Mouse (Mus musculus): ENCODE data around the gene Gltp. TPM values are rescaled to one million over a fixed set of nuclear protein-coding genes. Genes with fewer than 3 reads are reported as not detected.

Gltp gene
- total and polyA plus RNA-seq, 2 experiments = 3.1 to 7.9 TPM

- H3K4me1 ChIP-seq (ENCODE audit: control insufficient read depth, insufficient read depth, low read length) = peaks cover 3% of the 10 kb centered on the region; the same call in 1 of the 2 replicates
- TF ChIP-seq POLR2A (IDR thresholded peaks at IDR 0.05; ENCODE audit: extremely low read depth, insufficient read depth, low read length) (no peak), CTCF (IDR thresholded peaks at IDR 0.05; ENCODE audit: low read depth, low read length) (no peak)
- no peak for DNase-seq (ENCODE audit: extremely low read depth, low read depth, low spot score)
- H3K27me3 ChIP-seq (ENCODE audit: control insufficient read depth, insufficient read depth, low read length) = no peaks in the 10 kb centered on the region
- no peak overlapping the region for H3K9ac ChIP-seq (ENCODE audit: low read depth, low read length)
- H3K79me2 ChIP-seq (ENCODE audit: control insufficient read depth, insufficient read depth, low read length) = 0 out of 2 replicates have a peak, but pooled peaks cover 2% of the 10 kb centered on the region
- H3K4me3 ChIP-seq (ENCODE audit: insufficient read depth, low read depth, low read length) = no peak overlapping the region
- no peaks in the 10 kb centered on the region for H3K36me3 ChIP-seq (ENCODE audit: control insufficient read depth, insufficient read depth, low read length)
- H3K27ac ChIP-seq (replicated peaks; ENCODE audit: insufficient read depth, low read depth, low read length) = no peak overlapping the region
These were observed 2.9 kb downstream of the Gltp start for GRCm38 (mm10) chr5:114687901-114688300.

DNA sequence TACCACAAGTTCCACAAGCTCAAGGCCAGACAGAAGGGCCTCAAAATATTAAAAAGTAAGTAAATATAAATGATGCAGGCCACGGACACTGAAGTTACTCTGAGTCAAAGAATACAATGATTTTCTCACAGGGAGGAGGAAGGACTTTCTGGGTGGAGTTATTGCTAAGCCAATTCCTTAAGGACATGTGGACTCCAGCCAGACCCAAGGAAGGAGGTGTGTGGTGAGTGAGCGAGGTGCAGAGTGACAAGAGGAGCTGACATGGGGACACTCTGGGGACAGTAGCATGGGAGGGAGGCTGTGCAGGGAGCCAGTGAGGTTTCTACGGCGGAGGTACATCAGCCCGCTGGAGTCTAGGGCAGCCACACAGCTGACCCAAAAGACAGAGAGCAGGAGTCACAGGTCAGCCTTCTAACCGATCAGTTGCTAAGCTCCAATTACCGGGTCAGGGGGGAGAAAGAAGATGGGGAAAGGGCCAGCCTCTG, 4.0 kb downstream of the Gltp start:
- no peak overlapping the region for H3K4me3 ChIP-seq (ENCODE audit: insufficient read depth, low read depth, low read length)
- no peak for TF ChIP-seq POLR2A (IDR thresholded peaks at IDR 0.05; ENCODE audit: extremely low read depth, insufficient read depth, low read length)
- no peak for TF ChIP-seq CTCF (IDR thresholded peaks at IDR 0.05; ENCODE audit: low read depth, low read length)
- no peaks in the 10 kb centered on the region for H3K36me3 ChIP-seq (ENCODE audit: control insufficient read depth, insufficient read depth, low read length)
- peaks cover 3% of the 10 kb centered on the region; the same call in 1 of the 2 replicates for H3K4me1 ChIP-seq (ENCODE audit: control insufficient read depth, insufficient read depth, low read length)
- 77% methylated on average over 7 of the region's 7 CpGs for WGBS
- DNase-seq (ENCODE audit: extremely low read depth, low read depth, low spot score) = no peak
- H3K27me3 ChIP-seq (ENCODE audit: control insufficient read depth, insufficient read depth, low read length) = no peaks in the 10 kb centered on the region
- 0 out of 2 replicates have a peak, but pooled peaks cover 2% of the 10 kb centered on the region for H3K79me2 ChIP-seq (ENCODE audit: control insufficient read depth, insufficient read depth, low read length)
- no peak overlapping the region for H3K9ac ChIP-seq (ENCODE audit: low read depth, low read length)
- no peak overlapping the region for H3K27ac ChIP-seq (replicated peaks; ENCODE audit: insufficient read depth, low read depth, low read length)

- Histone ChIP-seq H3K4me3 (ENCODE audit: insufficient read depth, low read depth, low read length) (no peak overlapping the region), H3K79me2 (ENCODE audit: control insufficient read depth, insufficient read depth, low read length) (0 out of 2 replicates have a peak, but pooled peaks cover 2% of the 10 kb centered on the region), H3K27me3 (ENCODE audit: control insufficient read depth, insufficient read depth, low read length) (no peaks in the 10 kb centered on the region), H3K36me3 (ENCODE audit: control insufficient read depth, insufficient read depth, low read length) (no peaks in the 10 kb centered on the region), H3K27ac (replicated peaks; ENCODE audit: insufficient read depth, low read depth, low read length) (no peak overlapping the region), H3K9ac (ENCODE audit: low read depth, low read length) (no peak overlapping the region), H3K4me1 (ENCODE audit: control insufficient read depth, insufficient read depth, low read length) (0 out of 2 replicates have a peak, but pooled peaks cover under 1% of the 10 kb centered on the region)
- no peak for DNase-seq (ENCODE audit: extremely low read depth, low read depth, low spot score)
- 89% methylated on average over 5 of the region's 5 CpGs for WGBS
- no peak for TF ChIP-seq POLR2A (IDR thresholded peaks at IDR 0.05; ENCODE audit: extremely low read depth, insufficient read depth, low read length)
- no peak for TF ChIP-seq CTCF (IDR thresholded peaks at IDR 0.05; ENCODE audit: low read depth, low read length)
These were observed 4.8 kb downstream of the Gltp start for GRCm38 (mm10) chr5:114685986-114686385.

DNA sequence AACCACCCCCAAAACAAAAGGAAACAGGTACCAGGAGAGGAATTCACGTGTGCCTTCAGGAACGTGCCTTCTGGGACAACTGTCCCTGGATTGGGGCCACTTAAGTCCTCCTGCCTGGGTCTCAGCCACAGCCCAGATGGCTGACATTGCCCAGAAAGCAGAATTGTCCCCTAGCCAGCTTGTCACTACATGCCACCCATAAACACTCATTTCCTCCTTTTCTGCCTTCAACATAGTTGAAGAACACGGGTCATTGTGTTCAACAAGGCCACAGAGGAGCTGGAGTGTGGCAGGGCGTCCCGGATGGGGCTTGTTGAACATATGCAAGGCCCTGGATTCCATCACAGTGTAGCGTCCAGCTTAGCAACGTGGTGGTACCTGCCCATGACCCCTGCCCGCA, 9.1 kb downstream of the Gltp start:
- no peak overlapping the region for H3K9ac ChIP-seq (ENCODE audit: low read depth, low read length)
- H3K27me3 ChIP-seq (ENCODE audit: control insufficient read depth, insufficient read depth, low read length) = no peaks in the 10 kb centered on the region
- H3K4me3 ChIP-seq (ENCODE audit: insufficient read depth, low read depth, low read length) = no peak overlapping the region
- H3K36me3 ChIP-seq (ENCODE audit: control insufficient read depth, insufficient read depth, low read length) = no peaks in the 10 kb centered on the region
- no peak for DNase-seq (ENCODE audit: extremely low read depth, low read depth, low spot score)
- TF ChIP-seq POLR2A (IDR thresholded peaks at IDR 0.05; ENCODE audit: extremely low read depth, insufficient read depth, low read length) (no peak), CTCF (IDR thresholded peaks at IDR 0.05; ENCODE audit: low read depth, low read length) (no peak)
- H3K79me2 ChIP-seq (ENCODE audit: control insufficient read depth, insufficient read depth, low read length) = no peaks in the 10 kb centered on the region
- 73% methylated on average over 8 of the region's 8 CpGs for WGBS
- H3K4me1 ChIP-seq (ENCODE audit: control insufficient read depth, insufficient read depth, low read length) = no peaks in the 10 kb centered on the region
- H3K27ac ChIP-seq (replicated peaks; ENCODE audit: insufficient read depth, low read depth, low read length) = no peak overlapping the region

GRCm38 (mm10) chr5:114680676-114681285, 10.0 kb downstream of the Gltp start:
- no peaks in the 10 kb centered on the region for H3K36me3 ChIP-seq (ENCODE audit: control insufficient read depth, insufficient read depth, low read length)
- H3K27ac ChIP-seq (replicated peaks; ENCODE audit: insufficient read depth, low read depth, low read length) = no peak overlapping the region
- H3K4me1 ChIP-seq (ENCODE audit: control insufficient read depth, insufficient read depth, low read length) = no peaks in the 10 kb centered on the region
- DNase-seq (ENCODE audit: extremely low read depth, low read depth, low spot score) = no peak
- WGBS = 74% methylated on average over 19 of the region's 19 CpGs
- H3K9ac ChIP-seq (ENCODE audit: low read depth, low read length) = no peak overlapping the region
- no peaks in the 10 kb centered on the region for H3K27me3 ChIP-seq (ENCODE audit: control insufficient read depth, insufficient read depth, low read length)
- no peaks in the 10 kb centered on the region for H3K79me2 ChIP-seq (ENCODE audit: control insufficient read depth, insufficient read depth, low read length)
- TF ChIP-seq CTCF (IDR thresholded peaks at IDR 0.05; ENCODE audit: low read depth, low read length) (no peak), POLR2A (IDR thresholded peaks at IDR 0.05; ENCODE audit: extremely low read depth, insufficient read depth, low read length) (no peak)
- no peak overlapping the region for H3K4me3 ChIP-seq (ENCODE audit: insufficient read depth, low read depth, low read length)
